Mouse (Mus musculus) liver, postnatal 0 days (tissue): ENCODE data around the gene Lrrc8b. TPM values are rescaled to one million over a fixed set of nuclear protein-coding genes. Genes with fewer than 3 reads are reported as not detected.

Source experiments
- ATAC-seq: fragments of 200-750 bp; cut with Nextera tagmentation; 2 replicates; pipeline ENCODE4 v1.8.0; 2017; ENCODE audit warnings: mild to moderate bottlenecking, moderate library complexity
- DNase-seq: peaks from one replicate; pipeline ENCODE4 v3.0.0-alpha.2; 2016
- H3K27ac ChIP-seq: fragments of 300-500 bp; sonication (generic); 2 replicates; pipeline ENCODE4 v1.5.1; 2014; ENCODE audit warnings: antibody characterized with exemption, moderate library complexity, mild to moderate bottlenecking, low read depth
- H3K27me3 ChIP-seq: fragments of 300-500 bp; sonication (generic); 2 replicates; pipeline ENCODE4 v1.6.1; 2014; ENCODE audit warnings: low read length, control low read depth, mixed read lengths; ENCODE audit not compliant: insufficient read depth
- H3K36me3 ChIP-seq: fragments of 300-500 bp; sonication (generic); replicated peaks from 2 replicates; pipeline ENCODE4 v1.6.1; 2014; ENCODE audit warnings: mild to moderate bottlenecking, control low read depth, low read length, moderate library complexity, mixed read lengths; ENCODE audit not compliant: insufficient read depth
- H3K4me1 ChIP-seq: fragments of 300-500 bp; sonication (generic); 2 replicates; pipeline ENCODE4 v1.6.1; 2014; ENCODE audit warnings: antibody characterized with exemption, mild to moderate bottlenecking, control low read depth; ENCODE audit not compliant: insufficient read depth
- H3K4me2 ChIP-seq: fragments of 300-500 bp; sonication (generic); 2 replicates; pipeline ENCODE4 v1.6.1; 2014; ENCODE audit warnings: low read depth, mild to moderate bottlenecking, low read length, moderate library complexity, mixed read lengths
- H3K4me3 ChIP-seq: fragments of 300-500 bp; sonication (generic); 2 replicates; pipeline ENCODE4 v1.5.1; 2014; ENCODE audit warnings: low read depth, low read length
- H3K9ac ChIP-seq: fragments of 300-500 bp; sonication (generic); replicated peaks from 2 replicates; pipeline ENCODE4 v1.6.1; 2014; ENCODE audit warnings: mild to moderate bottlenecking, moderate library complexity
- H3K9me3 ChIP-seq: fragments of 300-500 bp; sonication (generic); 2 replicates; pipeline ENCODE4 v1.6.1; 2016; ENCODE audit warnings: mild to moderate bottlenecking, control low read depth, low read length, mixed read lengths
- CTCF ChIP-seq: sonication (generic); IDR thresholded peaks from 2 replicates; pipeline ENCODE4 v1.5.1; 2016; ENCODE audit warnings: antibody characterized with exemption, low read depth
- EP300 ChIP-seq: IDR thresholded peaks from 2 replicates; pipeline ENCODE4 v1.6.1; 2016; ENCODE audit warnings: antibody characterized with exemption, low read depth, mild to moderate bottlenecking
- WGBS: fragments of 180-500 bp; shearing (Covaris S2); extraction: QIAGEN DNeasy Blood & Tissue Kit; methylation state at CpG from one replicate; pipeline ENCODE4 v1.1.7; 2014; ENCODE audit not compliant: insufficient replicate concordance; 5-methylcytosine and 5-hydroxymethylcytosine counted together
- polyA plus RNA-seq: library from polyadenylated mRNA; unstranded; fragments of >200 nt; fragmentation: Nextera tagmentation; extraction: Ambion mirVana; gene quantifications from 2 replicates; pipeline ENCODE4 v1.2.1, GENCODE M21; 2015

Lrrc8b gene
- polyA plus RNA-seq, 1 experiment from 2014 or later, result 1.4 TPM

GRCm38 (mm10) chr5:105484891-105485290 lies 69.3 kb downstream of the Lrrc8b start:
- WGBS, result 93% methylated on average over 14 of the region's 14 CpGs
- Histone ChIP-seq H3K4me2 (no peak overlapping the region), H3K4me1 (no peaks in the 10 kb centered on the region), H3K4me3 (no peak overlapping the region), H3K9me3 (no peaks in the 10 kb centered on the region), H3K27ac (no peak overlapping the region), H3K36me3 (peaks cover 2% of the 10 kb centered on the region; the same call in 1 of the 2 replicates), H3K27me3 (no peaks in the 10 kb centered on the region), H3K9ac (no peak overlapping the region)
- TF ChIP-seq CTCF (no peak), EP300 (no peak)
- ATAC-seq, result no peak
- no peak for DNase-seq

- 81% methylated on average over 5 of the region's 5 CpGs for WGBS
- no peak overlapping the region for H3K9ac ChIP-seq
- ATAC-seq (no peak), DNase-seq (no peak)
- no peaks in the 10 kb centered on the region for H3K27me3 ChIP-seq
- TF ChIP-seq CTCF (no peak), EP300 (no peak)
- H3K9me3 ChIP-seq, result no peaks in the 10 kb centered on the region
- H3K4me2 ChIP-seq, result no peak overlapping the region
- no peak overlapping the region for H3K27ac ChIP-seq
- no peak overlapping the region for H3K4me3 ChIP-seq
- H3K4me1 ChIP-seq, result peaks cover 3% of the 10 kb centered on the region
- no peaks in the 10 kb centered on the region for H3K36me3 ChIP-seq
These were observed 74.6 kb downstream of the Lrrc8b start for GRCm38 (mm10) chr5:105490211-105490610.

GRCm38 (mm10) chr5:105491389-105491788 lies 75.8 kb downstream of the Lrrc8b start:
- Histone ChIP-seq H3K27me3 (0 out of 2 replicates have a peak, but pooled peaks cover 2% of the 10 kb centered on the region), H3K4me3 (no peak overlapping the region), H3K36me3 (no peaks in the 10 kb centered on the region), H3K9me3 (no peaks in the 10 kb centered on the region), H3K4me2 (no peak overlapping the region), H3K4me1 (peaks cover 10% of the 10 kb centered on the region), H3K27ac (no peak overlapping the region), H3K9ac (no peak overlapping the region)
- TF ChIP-seq EP300 (no peak), CTCF (peak; percentile 57)
- DNase-seq, result no peak
- ATAC-seq, result 0 out of 2 replicates have a peak, but pooled peaks have one; percentile 18
- 51% methylated on average over 4 of the region's 4 CpGs for WGBS

GRCm38 (mm10) chr5:105492367-105493246 lies 77.0 kb downstream of the Lrrc8b start:
- no peak overlapping the region for H3K27ac ChIP-seq
- H3K9ac ChIP-seq, result no peak overlapping the region
- 0 out of 2 replicates have a peak, but pooled peaks cover 2% of the 10 kb centered on the region for H3K27me3 ChIP-seq
- WGBS, result 48% methylated on average over 10 of the region's 10 CpGs
- peak; percentile 68 for TF ChIP-seq CTCF
- no peak for TF ChIP-seq EP300
- ATAC-seq (no peak), DNase-seq (no peak)
- H3K9me3 ChIP-seq, result no peaks in the 10 kb centered on the region
- peaks cover 10% of the 10 kb centered on the region for H3K4me1 ChIP-seq
- no peaks in the 10 kb centered on the region for H3K36me3 ChIP-seq
- no peak overlapping the region for H3K4me2 ChIP-seq
- no peak overlapping the region for H3K4me3 ChIP-seq

- ATAC-seq, result no peak
- TF ChIP-seq EP300 (no peak), CTCF (no peak)
- H3K4me3 ChIP-seq, result no peak overlapping the region
- 84% methylated on average over 7 of the region's 7 CpGs for WGBS
- DNase-seq, result no peak
- H3K9ac ChIP-seq, result no peak overlapping the region
- H3K36me3 ChIP-seq, result no peaks in the 10 kb centered on the region
- peaks cover 10% of the 10 kb centered on the region for H3K4me1 ChIP-seq
- H3K4me2 ChIP-seq, result no peak overlapping the region
- 0 out of 2 replicates have a peak, but pooled peaks cover 2% of the 10 kb centered on the region for H3K27me3 ChIP-seq
- no peak overlapping the region for H3K27ac ChIP-seq
- H3K9me3 ChIP-seq, result no peaks in the 10 kb centered on the region
These were observed 77.8 kb downstream of the Lrrc8b start for GRCm38 (mm10) chr5:105493377-105493776.

GRCm38 (mm10) chr5:105494246-105494917 lies 78.8 kb downstream of the Lrrc8b start:
- 68% methylated on average over 10 of the region's 10 CpGs for WGBS
- Histone ChIP-seq H3K4me1 (peaks cover 10% of the 10 kb centered on the region), H3K9me3 (no peaks in the 10 kb centered on the region), H3K4me2 (no peak overlapping the region), H3K9ac (no peak overlapping the region), H3K4me3 (no peak overlapping the region), H3K27me3 (0 out of 2 replicates have a peak, but pooled peaks cover 2% of the 10 kb centered on the region), H3K27ac (no peak overlapping the region), H3K36me3 (no peaks in the 10 kb centered on the region)
- TF ChIP-seq EP300 (no peak), CTCF (no peak)
- ATAC-seq (no peak), DNase-seq (no peak)
